Mouse (Mus musculus): Measurements from ENCODE around the gene Kmt2a.
"Not testable (repeated sequence)": the region's sequence is repeated elsewhere in the genome, so short reads cannot be mapped to it uniquely, and the experiment has no call there.

Kmt2a gene

DNA sequence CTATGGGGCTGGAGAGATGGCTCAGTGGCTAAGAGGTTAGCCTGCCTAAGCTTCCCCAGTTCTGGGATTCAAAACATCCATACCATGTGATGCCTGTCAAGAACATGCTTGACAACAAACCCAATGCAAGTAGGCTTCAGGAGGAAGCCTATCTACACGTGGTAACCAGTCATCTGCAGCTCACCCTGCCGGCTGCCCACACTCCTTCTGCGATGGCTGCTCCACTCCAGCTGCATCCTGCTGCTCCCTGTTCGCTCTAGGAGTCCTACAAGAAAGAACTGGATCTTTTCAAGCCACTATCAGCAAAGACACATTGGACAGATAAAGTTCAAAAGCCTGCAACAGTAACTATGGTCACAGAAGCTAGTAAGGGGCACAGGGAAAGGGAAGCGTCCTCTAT lies 63.6 kb downstream of the Kmt2a start:
- no peak for DNase-seq (ENCODE audit: low spot score)

DNA sequence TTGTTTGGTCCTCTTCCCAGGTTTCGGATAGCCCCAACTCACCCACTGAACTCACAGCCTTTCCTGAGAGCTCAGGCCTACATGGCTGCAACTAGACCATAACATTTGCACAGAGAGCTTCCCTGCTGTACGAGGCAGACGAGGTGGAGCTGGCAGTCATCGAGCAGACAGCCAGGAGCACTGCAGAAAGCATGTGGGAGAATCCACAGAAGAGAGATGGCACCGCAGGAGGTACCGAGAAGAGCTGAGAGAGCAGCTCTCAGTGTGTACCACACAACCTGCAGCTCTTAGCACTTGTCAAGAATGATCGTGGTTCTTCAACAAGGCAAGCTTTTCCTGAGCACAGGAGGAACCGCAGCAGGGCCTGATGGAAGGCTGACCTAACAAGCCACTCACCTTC lies 66.9 kb downstream of the Kmt2a start:
- DNase-seq (ENCODE audit: low spot score), result no peak

DNA sequence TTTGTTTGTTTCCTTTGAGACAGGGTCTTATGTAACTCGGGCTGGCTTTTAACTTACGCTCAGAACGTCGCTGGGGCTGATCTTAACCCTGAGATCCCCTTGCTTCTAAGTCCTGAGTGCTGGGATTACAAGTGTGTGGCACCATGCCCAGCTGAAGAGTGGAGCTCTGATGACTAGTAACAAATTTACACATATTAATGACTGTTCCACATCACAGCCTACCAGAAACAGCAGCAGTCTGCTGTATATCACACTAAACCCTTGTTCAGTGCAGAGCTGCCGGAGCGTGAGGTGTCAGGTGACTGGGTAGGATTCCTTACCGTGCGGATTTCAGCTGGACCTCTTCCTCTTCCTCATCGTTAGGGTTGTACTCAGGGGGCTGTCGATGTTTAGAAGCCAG lies 70.8 kb downstream of the Kmt2a start:
- no peak for DNase-seq (ENCODE audit: low spot score)

DNA sequence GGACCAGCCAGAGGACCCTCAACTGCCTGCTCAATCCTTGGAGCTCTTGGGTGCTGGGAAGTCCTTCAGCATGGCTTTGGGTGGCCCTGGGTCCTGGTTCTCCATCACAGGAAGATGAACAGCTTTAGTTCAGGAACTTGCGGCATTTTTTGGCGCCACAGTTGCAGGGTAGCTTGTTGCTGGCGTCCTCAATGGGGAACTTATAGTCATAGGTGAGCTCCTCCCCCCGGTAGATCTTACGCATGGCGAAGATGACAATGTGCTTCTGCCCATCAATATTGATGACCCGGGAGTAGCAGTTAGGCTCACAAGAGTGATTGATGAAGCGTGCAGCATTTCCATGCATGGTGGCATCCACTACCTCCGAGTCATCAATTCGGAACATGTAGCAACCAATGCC lies 73.3 kb downstream of the Kmt2a start:
- no peak for DNase-seq (ENCODE audit: low spot score)

DNA sequence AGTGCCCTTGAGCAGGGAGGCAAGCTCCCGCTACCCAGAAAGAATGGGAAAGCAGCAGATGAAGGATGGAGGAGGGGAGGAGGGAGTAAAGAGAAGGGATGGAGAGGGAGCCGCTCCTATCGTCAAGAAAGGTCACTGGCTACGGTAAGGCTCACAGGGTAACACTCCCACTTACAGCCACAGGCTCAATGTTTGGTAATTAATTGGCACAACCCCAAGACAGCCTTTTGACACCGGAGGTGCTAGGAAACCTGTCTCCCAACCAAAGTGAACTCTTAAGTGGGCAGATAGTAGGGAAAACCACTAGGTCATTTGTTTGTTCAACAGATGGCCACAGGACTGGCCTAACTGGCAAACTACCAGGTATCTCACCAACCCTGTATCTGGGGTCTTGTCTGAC lies 74.0 kb downstream of the Kmt2a start:
- no peak for DNase-seq (ENCODE audit: low spot score)

DNA sequence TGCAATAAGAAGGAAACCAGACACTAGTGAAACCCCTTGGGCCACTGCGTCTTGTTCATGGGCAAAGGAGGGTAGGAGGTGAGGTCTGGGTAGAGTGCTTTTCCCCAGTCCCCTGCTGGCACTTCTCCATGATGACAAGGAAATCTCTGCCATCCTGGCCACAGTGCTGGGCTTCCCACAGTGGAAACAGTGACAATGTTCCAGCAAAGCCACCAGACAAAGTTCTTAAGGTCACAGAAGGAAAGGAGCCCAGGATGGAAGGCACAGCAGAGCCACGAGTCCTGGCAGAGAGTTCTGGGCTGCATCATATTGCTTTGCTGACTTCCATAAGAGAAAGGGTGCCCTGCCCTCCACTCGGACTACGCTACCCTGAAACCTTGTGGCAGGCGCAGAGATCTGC lies 75.6 kb downstream of the Kmt2a start:
- no peak for DNase-seq (ENCODE audit: low spot score)

DNA sequence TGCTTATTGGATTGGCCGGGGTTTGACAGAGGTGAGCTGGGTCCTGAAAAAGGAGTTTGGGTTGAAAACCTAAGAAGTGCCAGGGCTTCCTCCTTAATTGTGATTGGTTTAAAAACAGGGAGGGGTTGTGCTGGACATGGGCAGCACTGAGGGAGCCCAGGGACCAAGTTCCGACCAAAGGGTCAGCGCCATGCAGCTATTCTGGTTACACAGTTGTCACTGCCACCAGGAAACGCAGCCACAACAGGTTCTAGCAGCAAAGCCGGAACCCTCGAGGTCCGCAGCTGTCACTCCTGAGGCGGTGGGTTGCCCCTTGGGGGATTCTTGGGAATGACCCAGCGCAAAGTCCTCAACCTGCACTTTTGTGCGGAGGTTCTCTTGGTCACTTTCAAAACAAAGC lies 76.4 kb downstream of the Kmt2a start:
- no peak for DNase-seq (ENCODE audit: low spot score)

DNA sequence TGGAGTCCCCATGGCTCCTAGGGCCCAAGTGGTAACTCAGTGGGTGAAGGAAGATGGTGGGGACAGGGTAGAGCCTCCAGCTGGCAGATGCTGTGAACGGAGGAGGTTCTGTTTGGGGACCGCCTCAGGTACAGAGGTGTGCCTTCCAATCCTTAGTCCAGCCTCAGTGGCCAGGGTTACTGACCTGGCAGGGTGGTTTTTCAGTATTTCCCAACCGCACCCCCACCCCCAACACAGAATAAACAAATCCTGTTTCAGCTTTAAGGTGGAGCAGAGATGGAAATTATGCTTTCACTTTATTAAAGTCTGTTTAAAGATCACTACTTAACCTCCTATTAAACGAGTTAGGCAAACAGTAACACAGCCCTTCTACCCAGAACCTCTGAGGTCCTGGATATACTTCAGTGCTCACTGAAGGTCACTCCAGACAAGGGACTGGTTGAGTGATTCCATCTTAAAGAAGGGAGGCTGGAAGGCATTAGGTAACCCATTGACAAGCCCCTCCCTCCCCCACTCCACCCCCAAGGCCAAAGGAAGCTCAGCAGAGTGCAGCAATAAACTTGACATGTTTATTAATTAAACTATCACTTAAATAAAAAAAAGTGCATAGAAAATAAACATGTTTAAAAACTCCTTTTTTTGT lies 78.2 kb downstream of the Kmt2a start, which contains the start of gene Ttc36:
Gene Ttc36 (minus strand): TSS at position 265 of the 643 bp plus-strand sequence.
- DNase-seq (ENCODE audit: low spot score), result peak; percentile 16

DNA sequence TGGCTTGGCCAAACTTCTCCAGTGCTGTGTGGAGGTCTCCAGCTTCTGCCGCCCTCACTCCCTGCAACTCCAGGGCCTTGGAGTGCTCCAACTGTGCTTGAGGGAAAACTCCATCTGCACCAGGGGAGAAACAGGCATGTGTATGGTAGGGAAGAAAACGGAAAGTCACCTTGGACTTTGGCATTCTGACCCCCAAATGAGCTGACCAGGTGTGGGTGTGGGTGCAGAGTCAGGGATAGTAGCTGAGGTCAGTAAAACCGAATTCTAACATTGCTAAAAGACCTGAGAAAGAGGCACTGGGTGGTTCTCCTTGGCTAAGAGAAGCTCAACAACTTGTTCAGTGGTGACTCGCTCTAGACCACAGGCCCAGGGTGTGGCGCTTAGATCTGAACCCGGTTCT lies 79.4 kb downstream of the Kmt2a start:
- no peak for DNase-seq (ENCODE audit: low spot score)

DNA sequence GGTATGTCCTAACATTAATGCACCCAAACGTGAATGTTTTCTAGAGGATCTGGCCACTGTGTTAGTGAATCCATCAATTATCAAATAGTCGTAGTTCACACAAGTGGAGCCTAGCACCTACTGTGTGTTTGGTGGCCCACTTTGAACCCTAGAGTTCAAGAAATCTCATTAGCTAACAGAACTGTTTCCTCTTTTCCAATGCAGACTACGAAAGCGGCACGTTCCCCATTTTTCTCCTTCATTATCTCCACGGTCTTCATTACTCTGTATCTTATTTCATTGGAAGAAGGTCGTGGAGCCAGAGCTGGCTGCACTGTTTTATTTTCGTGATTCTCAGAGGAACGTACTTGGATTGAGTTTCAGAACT lies 81.2 kb downstream of the Kmt2a start:
- DNase-seq (ENCODE audit: low spot score), result no peak

DNA sequence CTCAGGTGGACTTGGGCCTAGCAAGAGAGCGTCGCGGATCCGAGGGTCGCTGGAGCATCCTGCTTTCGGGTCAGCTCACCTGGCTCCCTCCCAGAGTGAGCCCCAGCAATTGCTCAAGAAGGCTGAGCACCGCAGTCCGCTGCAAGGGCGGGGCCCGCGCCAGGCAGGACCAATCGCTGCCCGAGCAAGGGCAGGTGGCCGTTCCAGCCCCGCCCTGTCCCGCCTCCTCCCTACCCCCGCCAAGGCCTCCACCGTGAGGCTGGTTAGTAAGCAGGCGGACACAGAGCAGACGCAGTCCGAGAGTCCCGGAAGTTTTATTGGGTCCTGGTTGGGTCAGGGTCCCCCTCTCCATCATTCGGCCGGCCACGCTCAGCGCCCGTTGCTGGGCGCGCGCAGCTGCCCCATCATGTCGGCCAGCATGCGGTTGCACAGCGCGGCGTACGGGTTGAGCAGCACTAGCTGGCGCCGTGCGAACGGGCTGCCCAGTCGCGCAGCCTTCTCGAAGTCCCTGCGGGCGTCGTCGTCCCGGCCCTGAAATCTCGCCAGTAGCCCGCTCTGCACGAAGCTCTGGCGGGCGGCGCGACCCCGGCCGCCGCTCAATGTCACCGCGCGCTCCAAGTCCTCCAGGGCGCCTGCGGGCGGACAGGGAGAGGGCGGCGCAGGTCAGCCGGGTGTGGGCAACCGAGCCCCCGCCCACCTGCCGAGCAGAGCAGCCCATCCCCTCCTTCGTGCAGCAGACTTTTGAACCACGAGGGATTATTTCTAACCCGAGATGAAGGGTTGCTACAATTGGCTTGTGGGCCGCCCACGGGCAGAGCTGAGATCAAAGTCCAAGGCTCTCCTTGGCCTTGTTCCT lies 81.8 kb downstream of the Kmt2a start, which contains the start of gene Tmem25:
Gene Tmem25 (minus strand): TSS at position 206 of the 856 bp plus-strand sequence.
- DNase-seq (ENCODE audit: low spot score), result no peak

DNA sequence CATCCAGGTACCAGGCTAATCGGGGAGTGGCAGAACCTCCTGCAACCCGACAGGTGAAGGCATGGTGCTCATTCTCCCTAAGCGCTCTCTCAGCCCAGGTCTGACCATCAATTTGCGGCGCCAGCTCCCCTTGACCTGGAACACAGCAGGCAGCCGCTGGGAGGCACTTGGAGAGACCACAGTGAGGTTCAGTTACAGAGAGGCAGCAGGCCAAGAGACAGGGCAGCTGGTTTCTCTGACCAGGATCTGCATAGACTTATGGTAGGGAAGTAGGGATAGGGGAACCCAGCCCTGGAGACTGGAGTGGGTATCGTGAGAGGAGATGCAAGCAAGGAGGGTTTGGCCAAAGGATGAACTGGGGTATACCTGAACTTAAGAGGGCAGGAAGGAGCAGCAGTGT lies 82.8 kb downstream of the Kmt2a start:
- DNase-seq (ENCODE audit: low spot score), result no peak

DNA sequence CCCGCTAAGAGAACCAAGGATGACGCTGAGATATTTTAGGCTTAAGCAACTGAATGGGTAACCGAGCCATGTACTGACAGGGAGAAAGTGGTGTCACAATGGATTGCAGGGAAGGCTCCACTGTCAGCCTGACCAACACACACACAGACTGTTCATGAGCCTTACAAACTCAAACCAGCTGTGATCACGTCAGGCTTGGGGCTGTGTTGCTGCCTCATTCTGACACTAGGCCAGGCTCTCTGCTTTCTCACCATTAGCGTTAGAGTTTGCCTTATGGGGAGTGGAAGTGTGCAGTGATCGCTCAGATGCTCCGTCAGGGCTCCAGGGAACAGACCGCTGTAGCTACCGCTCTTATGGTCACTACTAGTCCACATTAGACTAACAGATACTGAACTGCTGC lies 88.3 kb downstream of the Kmt2a start:
- DNase-seq (ENCODE audit: low spot score), result no peak

DNA sequence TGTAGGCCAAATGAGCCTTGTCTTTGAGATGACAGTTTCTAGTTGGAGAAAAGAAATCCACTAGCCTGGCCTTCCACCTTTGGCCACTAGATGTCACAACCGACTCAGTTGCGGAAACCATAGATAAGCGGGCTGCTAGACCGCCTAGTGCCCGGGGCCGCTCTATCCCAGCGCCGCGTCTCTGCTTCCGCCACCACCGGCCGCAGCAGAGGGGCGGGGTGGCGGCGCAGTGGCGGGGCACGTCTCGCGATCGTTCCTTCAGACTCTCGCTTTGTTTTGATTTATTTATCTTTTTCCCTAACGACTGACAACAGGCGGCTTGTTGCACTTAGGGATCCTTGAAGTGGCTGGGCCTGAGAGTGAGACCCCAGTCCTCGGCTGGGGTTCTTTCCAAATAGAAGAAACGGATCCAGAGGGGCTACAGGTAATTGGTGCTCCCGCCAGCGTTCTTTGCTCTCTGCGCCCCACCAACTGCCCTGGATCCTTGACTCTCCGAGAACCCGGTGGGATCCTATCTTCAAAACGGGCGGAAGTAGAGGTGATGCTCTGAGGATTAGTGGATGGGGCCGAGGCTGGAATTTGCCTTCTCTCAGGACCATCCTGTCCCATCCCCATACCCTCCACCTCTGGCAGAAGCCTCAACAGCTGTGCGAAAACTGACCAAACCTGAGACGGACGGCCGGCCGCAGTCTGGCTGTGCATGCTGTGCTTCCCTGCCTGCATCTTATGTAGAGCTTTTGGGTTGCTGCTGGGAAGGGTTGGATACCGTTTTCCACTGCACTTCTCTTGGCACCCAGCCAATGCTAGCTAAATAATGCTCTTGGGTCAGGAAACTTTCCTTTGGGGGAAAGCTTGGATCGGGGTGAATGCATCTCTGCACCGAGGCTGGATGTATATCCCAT lies 108.1 kb downstream of the Kmt2a start:
- DNase-seq (ENCODE audit: low spot score), result peak; percentile 95

DNA sequence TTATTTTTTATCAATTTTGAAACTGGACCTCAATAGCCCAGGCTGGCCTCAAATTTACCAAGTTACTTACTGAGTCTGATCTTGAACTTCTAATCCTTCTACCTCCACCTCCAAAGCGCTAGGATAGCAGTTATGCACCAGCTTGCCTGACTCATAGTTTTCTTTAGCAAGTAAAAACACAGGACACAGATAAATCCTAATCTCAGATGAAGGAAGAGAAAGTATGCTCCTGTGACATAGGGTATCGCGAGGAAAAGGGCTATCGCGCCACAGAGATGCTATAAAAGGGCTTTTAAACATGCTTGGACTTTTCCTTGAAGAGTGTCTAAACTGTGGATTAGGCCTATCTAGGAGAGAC lies 108.7 kb downstream of the Kmt2a start:
- no peak for DNase-seq (ENCODE audit: low spot score)

DNA sequence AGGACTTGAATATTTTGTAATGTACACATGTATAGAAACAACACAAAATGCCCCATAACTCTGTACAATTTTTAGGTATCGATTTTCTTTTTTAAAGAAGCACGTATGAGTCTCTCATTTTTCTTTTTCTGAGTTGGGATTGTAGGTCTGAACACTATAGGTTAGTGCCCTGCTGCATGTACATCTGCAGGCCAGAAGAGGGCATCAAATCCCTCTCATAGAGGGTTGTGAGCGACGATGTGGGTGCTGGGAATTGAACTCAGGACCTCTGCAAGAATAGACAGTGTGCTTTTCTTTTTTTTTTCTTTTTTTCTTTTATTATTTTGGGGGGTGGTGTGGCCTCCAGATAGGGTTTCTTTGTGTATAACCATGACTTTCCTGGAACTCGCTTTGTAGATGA lies 109.7 kb downstream of the Kmt2a start:
- DNase-seq (ENCODE audit: low spot score), result no peak

DNA sequence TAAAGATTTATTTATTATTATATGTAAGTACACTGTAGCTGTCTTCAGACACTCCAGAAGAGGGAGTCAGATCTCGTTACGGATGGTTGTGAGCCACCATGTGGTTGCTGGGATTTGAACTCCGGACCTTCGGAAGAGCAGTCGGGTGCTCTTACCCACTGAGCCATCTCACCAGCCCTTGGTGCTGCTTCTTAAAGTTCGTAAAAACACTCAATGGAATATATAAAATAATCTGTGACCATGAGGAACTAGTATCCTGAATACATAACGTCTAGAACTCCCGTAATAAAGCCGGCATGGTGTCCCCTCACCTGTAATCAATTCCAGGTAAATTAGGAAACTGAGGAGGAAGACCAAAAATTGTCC lies 113.1 kb downstream of the Kmt2a start:
- not testable (repeated sequence) for DNase-seq (ENCODE audit: low spot score)

DNA sequence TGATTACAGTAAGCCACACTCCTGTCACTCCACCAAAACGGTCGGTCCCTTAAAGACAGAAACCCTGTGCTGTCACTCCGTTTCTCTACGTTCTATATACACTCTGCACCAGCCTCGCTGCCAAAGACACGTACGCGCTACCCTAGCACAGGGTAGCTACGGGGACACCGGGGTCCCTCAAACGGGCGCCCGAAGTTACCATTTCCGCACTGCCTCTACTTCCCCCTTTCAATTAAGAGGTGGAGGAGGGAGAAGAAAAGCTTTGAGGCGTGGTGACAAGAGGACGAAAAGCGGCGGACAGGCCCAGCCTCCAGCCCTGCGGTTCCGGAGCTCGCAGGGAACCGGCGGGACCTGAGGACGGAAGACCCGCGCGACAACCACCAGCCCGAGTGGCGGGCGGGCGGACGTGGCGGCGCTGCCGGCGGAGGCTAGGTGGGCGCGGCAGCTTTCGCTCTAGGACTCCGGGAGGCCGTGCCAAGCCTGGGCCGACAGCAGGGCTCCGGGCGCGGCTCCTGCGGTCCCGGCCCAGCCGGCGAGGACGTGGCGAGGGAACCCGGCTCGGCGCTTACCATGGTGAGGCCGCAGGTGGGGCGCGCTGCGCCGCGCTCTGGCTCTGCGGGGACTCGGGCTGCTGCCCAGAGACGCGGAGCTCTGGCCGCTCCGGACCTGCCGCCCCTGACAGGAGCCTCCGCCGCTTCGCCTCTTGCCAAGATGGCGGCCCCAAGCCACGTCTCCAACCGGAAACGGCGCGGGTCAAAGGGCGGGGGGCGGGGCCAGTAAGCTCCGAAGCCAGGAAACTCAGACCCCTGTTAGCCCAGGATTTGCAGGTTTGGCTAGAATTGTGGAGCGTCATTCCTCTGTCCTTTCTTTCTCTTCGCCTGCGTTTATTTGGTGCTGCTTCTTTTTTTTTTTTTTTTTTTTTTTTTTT lies 113.7 kb downstream of the Kmt2a start, which contains the start of the genes Arcn1 and Ift46:
Gene Arcn1 (minus strand): TSS at position 745 of the 928 bp plus-strand sequence.
Gene Ift46 (plus strand): TSS at position 808 of the 928 bp plus-strand sequence.
- peak; percentile 90 for DNase-seq (ENCODE audit: low spot score)

DNA sequence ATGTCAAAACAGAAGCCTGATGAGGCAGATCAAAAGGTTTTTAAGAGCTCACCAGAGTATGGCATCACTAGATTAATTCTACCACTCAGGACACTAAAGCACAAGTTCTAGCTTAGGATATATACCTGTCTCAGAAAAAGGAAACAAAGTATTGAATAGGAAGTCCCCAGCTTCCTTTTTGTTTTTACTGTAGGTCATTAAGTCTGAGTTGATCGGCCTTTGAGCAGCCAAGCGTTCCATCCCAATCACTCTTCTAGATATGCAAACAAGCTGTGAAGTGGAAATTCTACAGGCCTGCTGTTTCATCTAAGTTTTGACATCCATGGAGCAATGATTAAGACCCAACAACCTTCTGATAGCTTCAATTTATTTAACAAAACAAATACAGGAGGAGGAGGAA lies 120.2 kb downstream of the Kmt2a start:
- DNase-seq (ENCODE audit: low spot score), result no peak

Measured in adipocyte (in vitro differentiated cells).